Mouse (Mus musculus): Measurements from ENCODE around the gene Mlip. TPM values are rescaled to one million over a fixed set of nuclear protein-coding genes. Genes with fewer than 3 reads are reported as not detected.
A peak's percentile ranks its signal among the peaks of the same experiment; 100 is the strongest.
"Not testable (repeated sequence)": the region's sequence is repeated elsewhere in the genome, so short reads cannot be mapped to it uniquely, and the experiment has no call there.

Gene Mlip
- polyA plus RNA-seq, 1 experiment from 2014 or later: not detected

DNA sequence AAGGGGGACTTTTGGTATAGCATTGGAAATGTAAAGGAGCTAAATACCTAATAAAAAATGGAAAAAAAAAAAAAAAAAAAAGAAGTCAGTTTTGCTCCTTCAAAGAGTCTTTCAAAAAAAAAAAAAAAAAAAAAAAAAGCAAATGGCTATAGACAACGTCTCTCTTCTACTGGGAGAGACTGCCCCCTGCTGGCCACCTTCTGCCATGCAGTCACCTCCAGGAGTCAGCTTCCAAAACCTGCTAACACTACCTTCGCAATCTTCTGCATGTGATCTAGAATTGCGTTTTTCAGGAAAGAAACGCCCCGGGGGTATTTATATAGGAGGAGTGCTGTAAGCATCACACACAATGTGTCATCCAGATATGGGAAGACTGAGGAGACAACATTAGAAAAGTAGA, 26.9 kb upstream of the Mlip start:
- no peaks in the 10 kb centered on the region for H3K27me3 ChIP-seq
- no peak overlapping the region for H3K4me2 ChIP-seq
- no peaks in the 10 kb centered on the region for H3K9me3 ChIP-seq (replicated peaks)
- H3K36me3 ChIP-seq: no peaks in the 10 kb centered on the region
- no peak overlapping the region for H3K27ac ChIP-seq
- H3K4me1 ChIP-seq (replicated peaks): no peaks in the 10 kb centered on the region
- no peak overlapping the region for H3K4me3 ChIP-seq (replicated peaks)
- WGBS (ENCODE audit: insufficient replicate concordance): 30% methylated on average over 5 of the region's 5 CpGs
- no peak for DNase-seq
- no peak overlapping the region for H3K9ac ChIP-seq
- no peak for ATAC-seq (ENCODE audit: low read depth)

GRCm38 (mm10) chr9:77377696-77378095, 24.9 kb upstream of the Mlip start:
- no peak overlapping the region for H3K9ac ChIP-seq
- 66% methylated on average over 10 of the region's 10 CpGs for WGBS (ENCODE audit: insufficient replicate concordance)
- no peak overlapping the region for H3K27ac ChIP-seq
- H3K4me3 ChIP-seq (replicated peaks): no peak overlapping the region
- DNase-seq (no peak), ATAC-seq (ENCODE audit: low read depth) (no peak)
- H3K4me1 ChIP-seq (replicated peaks): no peaks in the 10 kb centered on the region
- H3K36me3 ChIP-seq: no peaks in the 10 kb centered on the region
- no peaks in the 10 kb centered on the region for H3K9me3 ChIP-seq (replicated peaks)
- H3K27me3 ChIP-seq: no peaks in the 10 kb centered on the region
- H3K4me2 ChIP-seq: no peak overlapping the region

- H3K27me3 ChIP-seq: no peaks in the 10 kb centered on the region
- no peak for ATAC-seq (ENCODE audit: low read depth)
- H3K4me3 ChIP-seq (replicated peaks): no peak overlapping the region
- no peak overlapping the region for H3K27ac ChIP-seq
- H3K36me3 ChIP-seq: no peaks in the 10 kb centered on the region
- H3K9ac ChIP-seq: no peak overlapping the region
- WGBS (ENCODE audit: insufficient replicate concordance): 46% methylated on average over 10 of the region's 10 CpGs
- no peak overlapping the region for H3K4me2 ChIP-seq
- H3K9me3 ChIP-seq (replicated peaks): no peaks in the 10 kb centered on the region
- peak; percentile 4 for DNase-seq
- no peaks in the 10 kb centered on the region for H3K4me1 ChIP-seq (replicated peaks)
These were observed 24.3 kb upstream of the Mlip start for GRCm38 (mm10) chr9:77377082-77377481.

GRCm38 (mm10) chr9:77376561-77376960, 23.8 kb upstream of the Mlip start:
- H3K4me2 ChIP-seq: no peak overlapping the region
- H3K4me1 ChIP-seq (replicated peaks): no peaks in the 10 kb centered on the region
- WGBS (ENCODE audit: insufficient replicate concordance): 66% methylated on average over 7 of the region's 7 CpGs
- no peaks in the 10 kb centered on the region for H3K27me3 ChIP-seq
- H3K9me3 ChIP-seq (replicated peaks): no peaks in the 10 kb centered on the region
- H3K36me3 ChIP-seq: no peaks in the 10 kb centered on the region
- no peak overlapping the region for H3K9ac ChIP-seq
- ATAC-seq (ENCODE audit: low read depth) (no peak), DNase-seq (no peak)
- no peak overlapping the region for H3K4me3 ChIP-seq (replicated peaks)
- no peak overlapping the region for H3K27ac ChIP-seq

GRCm38 (mm10) chr9:77370706-77371105, 17.9 kb upstream of the Mlip start:
- H3K4me1 ChIP-seq (replicated peaks): no peaks in the 10 kb centered on the region
- no peaks in the 10 kb centered on the region for H3K36me3 ChIP-seq
- no peaks in the 10 kb centered on the region for H3K9me3 ChIP-seq (replicated peaks)
- H3K9ac ChIP-seq: no peak overlapping the region
- H3K27ac ChIP-seq: no peak overlapping the region
- 62% methylated on average over 3 of the region's 3 CpGs for whole genome bisulfite sequencing (ENCODE audit: insufficient replicate concordance)
- H3K4me3 ChIP-seq (replicated peaks): no peak overlapping the region
- H3K27me3 ChIP-seq: no peaks in the 10 kb centered on the region
- no peak overlapping the region for H3K4me2 ChIP-seq
- ATAC-seq (ENCODE audit: low read depth) (no peak), DNase-seq (no peak)

GRCm38 (mm10) chr9:77369262-77369661, 16.5 kb upstream of the Mlip start:
- no peaks in the 10 kb centered on the region for H3K4me1 ChIP-seq (replicated peaks)
- no peak overlapping the region for H3K27ac ChIP-seq
- no peaks in the 10 kb centered on the region for H3K27me3 ChIP-seq
- H3K36me3 ChIP-seq: no peaks in the 10 kb centered on the region
- no peak overlapping the region for H3K4me2 ChIP-seq
- DNase-seq (no peak), ATAC-seq (ENCODE audit: low read depth) (no peak)
- no peaks in the 10 kb centered on the region for H3K9me3 ChIP-seq (replicated peaks)
- WGBS (ENCODE audit: insufficient replicate concordance): 52% methylated on average over 9 of the region's 9 CpGs
- no peak overlapping the region for H3K4me3 ChIP-seq (replicated peaks)
- no peak overlapping the region for H3K9ac ChIP-seq

- not testable (repeated sequence) for H3K4me2 ChIP-seq; H3K27me3 ChIP-seq; H3K4me1 ChIP-seq (replicated peaks); H3K9me3 ChIP-seq (replicated peaks); H3K36me3 ChIP-seq; H3K9ac ChIP-seq; ATAC-seq (ENCODE audit: low read depth); H3K4me3 ChIP-seq (replicated peaks); DNase-seq; H3K27ac ChIP-seq
- 56% methylated on average over 9 of the region's 9 CpGs for WGBS (ENCODE audit: insufficient replicate concordance)
These were observed 11.9 kb upstream of the Mlip start for GRCm38 (mm10) chr9:77364681-77365080.

- no peak for ATAC-seq (ENCODE audit: low read depth)
- Histone ChIP-seq H3K9me3 (replicated peaks) (no peaks in the 10 kb centered on the region), H3K9ac (no peak overlapping the region), H3K4me3 (replicated peaks) (no peak overlapping the region), H3K4me2 (no peak overlapping the region), H3K4me1 (replicated peaks) (no peaks in the 10 kb centered on the region), H3K27ac (no peak overlapping the region), H3K27me3 (no peaks in the 10 kb centered on the region), H3K36me3 (no peaks in the 10 kb centered on the region)
- DNase-seq: no peak
These were observed 10.1 kb upstream of the Mlip start for GRCm38 (mm10) chr9:77362906-77363305.

- Histone ChIP-seq H3K4me2 (no peak overlapping the region), H3K9me3 (replicated peaks) (no peaks in the 10 kb centered on the region), H3K27me3 (no peaks in the 10 kb centered on the region), H3K9ac (no peak overlapping the region), H3K4me3 (replicated peaks) (no peak overlapping the region), H3K36me3 (no peaks in the 10 kb centered on the region), H3K27ac (no peak overlapping the region), H3K4me1 (replicated peaks) (no peaks in the 10 kb centered on the region)
- WGBS (ENCODE audit: insufficient replicate concordance): 62% methylated on average over 8 of the region's 8 CpGs
- DNase-seq: no peak
- no peak for ATAC-seq (ENCODE audit: low read depth)
These were observed 7.9 kb upstream of the Mlip start for GRCm38 (mm10) chr9:77360654-77361053.

DNA sequence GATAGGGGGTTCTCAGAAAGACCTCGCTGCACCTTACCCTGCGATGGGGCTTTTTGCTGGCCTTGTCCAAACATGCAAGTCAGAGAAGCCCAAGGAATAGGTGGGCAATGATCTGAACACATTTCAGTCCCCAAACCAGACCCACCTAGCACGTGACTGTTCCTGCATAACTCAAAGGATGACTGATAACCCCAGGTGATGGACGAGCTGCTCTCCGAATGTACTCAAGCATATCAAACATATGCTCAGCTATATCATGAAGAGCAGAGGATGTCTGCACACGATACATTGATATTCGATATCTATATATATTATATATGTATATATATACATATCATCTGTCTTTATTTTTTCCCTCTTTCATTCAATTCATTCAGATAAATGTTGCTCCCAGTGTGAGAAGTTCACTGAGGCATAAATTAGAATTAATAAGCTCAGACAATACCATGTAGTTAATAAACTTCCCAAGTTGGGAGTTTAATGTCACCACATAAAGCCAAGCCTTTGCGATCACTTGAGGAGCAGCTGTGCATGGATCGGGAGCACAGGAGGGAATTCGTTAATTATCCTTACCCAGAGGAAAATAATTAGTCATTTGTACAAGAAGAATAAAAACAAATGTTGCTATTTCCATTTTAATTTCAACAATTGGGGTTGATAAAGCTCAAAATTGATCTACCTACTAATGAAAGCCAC, 6.7 kb upstream of the Mlip start:
- Histone ChIP-seq H3K27me3 (no peaks in the 10 kb centered on the region), H3K9me3 (replicated peaks) (no peaks in the 10 kb centered on the region), H3K36me3 (no peaks in the 10 kb centered on the region), H3K9ac (no peak overlapping the region), H3K4me2 (no peak overlapping the region), H3K4me1 (replicated peaks) (no peaks in the 10 kb centered on the region), H3K27ac (no peak overlapping the region), H3K4me3 (replicated peaks) (no peak overlapping the region)
- ATAC-seq (ENCODE audit: low read depth): no peak
- no peak for DNase-seq
- 68% methylated on average over 10 of the region's 10 CpGs for WGBS (ENCODE audit: insufficient replicate concordance)

DNA sequence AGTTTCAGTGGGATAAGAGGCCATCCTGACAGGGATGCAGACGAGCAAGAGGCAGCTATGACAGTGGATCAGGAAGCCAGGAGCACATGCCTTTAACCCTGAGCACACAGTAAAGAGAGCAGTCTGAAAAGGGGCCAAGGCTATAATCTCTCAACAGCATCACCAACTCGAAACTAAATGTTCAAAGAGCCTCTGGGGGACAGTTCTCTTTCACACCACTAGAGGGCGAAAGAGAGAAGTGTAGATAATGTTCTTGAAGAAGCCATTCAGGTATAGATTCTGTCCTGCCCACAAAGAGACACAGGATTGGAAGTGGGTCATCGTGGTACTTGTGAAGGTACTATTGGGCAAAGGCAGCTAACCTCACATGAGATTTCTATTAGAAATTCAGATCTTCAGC, 1.2 kb upstream of the Mlip start:
- ATAC-seq (ENCODE audit: low read depth): no peak
- Histone ChIP-seq H3K9me3 (replicated peaks) (no peaks in the 10 kb centered on the region), H3K27me3 (no peaks in the 10 kb centered on the region), H3K27ac (no peak overlapping the region), H3K36me3 (no peaks in the 10 kb centered on the region), H3K4me2 (no peak overlapping the region), H3K9ac (no peak overlapping the region), H3K4me1 (replicated peaks) (no peaks in the 10 kb centered on the region), H3K4me3 (replicated peaks) (no peak overlapping the region)
- DNase-seq: no peak
- WGBS (ENCODE audit: insufficient replicate concordance): 57% methylated on average over 4 of the region's 4 CpGs

GRCm38 (mm10) chr9:77347704-77348103, 5.1 kb downstream of the Mlip start:
- no peaks in the 10 kb centered on the region for H3K27me3 ChIP-seq
- H3K9ac ChIP-seq: no peak overlapping the region
- H3K4me2 ChIP-seq: no peak overlapping the region
- DNase-seq (no peak), ATAC-seq (ENCODE audit: low read depth) (no peak)
- WGBS (ENCODE audit: insufficient replicate concordance): 42% methylated on average over 7 of the region's 7 CpGs
- no peak overlapping the region for H3K4me3 ChIP-seq (replicated peaks)
- H3K27ac ChIP-seq: no peak overlapping the region
- no peaks in the 10 kb centered on the region for H3K4me1 ChIP-seq (replicated peaks)
- no peaks in the 10 kb centered on the region for H3K9me3 ChIP-seq (replicated peaks)
- H3K36me3 ChIP-seq: no peaks in the 10 kb centered on the region
